Mouse (Mus musculus) ES-E14 (cell line): ENCODE data around the gene Gm10577.

Experiments used
- HCFC1 ChIP-seq: IDR thresholded peaks from 2 replicates; pipeline ENCODE4 v1.6.1; 2012; ENCODE audit warnings: low read length, inconsistent platforms, borderline replicate concordance; ENCODE audit not compliant: insufficient read depth
- ZC3H11A ChIP-seq: IDR thresholded peaks from 2 replicates; pipeline ENCODE4 v1.6.1; 2012; ENCODE audit warnings: low read depth, mild to moderate bottlenecking, inconsistent platforms, low read length, borderline replicate concordance
- ZNF384 ChIP-seq: IDR thresholded peaks from 2 replicates; pipeline ENCODE4 v1.6.1; 2012; ENCODE audit warnings: low read depth, low read length, inconsistent platforms

- TF ChIP-seq ZC3H11A = no peak
- no peak for TF ChIP-seq HCFC1
- no peak for TF ChIP-seq ZNF384
These were observed 48.3 kb upstream of the Gm10577 start, which contains the start of gene Raver2 for GRCm38 (mm10) chr4:101068786-101069153.
